Mouse (Mus musculus) left cerebral cortex, postnatal 14 days (tissue): ENCODE measurements around the gene Sema4f. TPM values are rescaled to one million over a fixed set of nuclear protein-coding genes. Genes with fewer than 3 reads are reported as not detected.

Experiments used
- DNase-seq, 2 experiments: peaks; one replicate each; pipeline ENCODE4 v3.0.0; 2021 to 2022; ENCODE audit warnings: low spot score in 2 of 2, mixed read lengths in 1 of 2
- intact Hi-C: fragments of 180-260 bp; cut with DNase I; formaldehyde crosslinking; loops from one replicate; pipeline ENCODE4 v1.15.1; 2025
- total RNA-seq, 2 experiments: library from RNA; stranded (reverse); gene quantifications; 2 replicates each; pipeline ENCODE4 v1.2.3; 2021

Sema4f gene
- total RNA-seq, 2 experiments from 2014 or later, result 44.5 to 45.6 TPM

DNA sequence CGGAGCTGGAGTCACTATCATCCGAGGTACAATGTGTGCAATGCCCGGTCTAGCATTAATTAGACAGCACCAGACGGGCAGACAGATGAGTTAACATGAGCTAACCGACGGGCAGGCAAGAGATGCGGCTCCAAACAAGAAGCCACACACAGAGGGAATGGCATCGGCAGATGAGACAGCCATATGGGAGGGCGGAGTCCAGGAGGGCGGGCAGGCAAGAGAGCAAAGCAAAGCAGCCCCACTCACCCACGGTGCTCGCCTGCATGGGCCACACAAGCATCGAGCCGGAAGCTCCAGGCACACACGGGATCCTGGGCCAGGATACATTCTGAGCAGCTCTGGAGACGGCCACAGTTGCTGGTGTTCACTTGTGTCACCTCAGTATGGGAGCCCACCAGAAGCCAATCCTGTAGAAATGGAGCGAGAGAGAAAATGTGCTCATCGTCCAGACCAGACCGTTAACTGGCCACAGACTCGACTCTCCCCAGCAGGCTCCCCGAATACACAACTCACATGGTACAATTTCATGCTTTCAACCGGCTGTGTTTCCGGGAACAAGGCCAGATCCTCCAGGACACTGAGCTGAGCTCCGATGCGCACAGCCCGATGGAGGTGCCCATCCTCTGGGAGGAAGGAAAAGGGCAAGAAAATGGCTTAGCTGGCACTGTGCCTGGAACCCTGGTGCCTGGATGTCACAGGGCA, 22.3 kb downstream of the Sema4f start:
- intact Hi-C loops, result loop anchor here (2.0 kb wide), 1 partner anchor 54 kb away; no protein-coding TSS in a partner anchor
- peak; percentile 37 to 52 for DNase-seq

DNA sequence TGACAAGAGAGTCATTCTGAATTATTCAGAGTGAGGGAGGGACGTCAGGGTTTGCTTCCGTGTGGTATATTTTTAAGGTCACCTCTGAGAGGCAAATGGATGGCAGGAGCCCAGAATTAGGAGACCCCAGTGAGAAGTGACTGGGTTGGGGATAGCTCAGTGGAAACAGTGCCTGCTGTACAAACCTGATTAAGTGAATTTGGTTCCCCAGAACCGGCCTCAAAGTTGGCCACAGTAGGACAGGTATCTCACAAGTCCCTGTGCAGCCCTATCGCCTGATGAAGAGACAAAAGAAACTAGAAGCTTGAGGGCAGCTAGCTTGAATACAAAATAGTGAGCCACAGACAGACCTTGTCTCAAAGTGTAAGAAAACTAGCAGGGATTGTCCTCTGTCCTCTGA, 23.1 kb downstream of the Sema4f start:
- intact Hi-C loops, result loop anchor here (2.0 kb wide), 1 partner anchor 54 kb away; no protein-coding TSS in a partner anchor
- DNase-seq, result no peak

DNA sequence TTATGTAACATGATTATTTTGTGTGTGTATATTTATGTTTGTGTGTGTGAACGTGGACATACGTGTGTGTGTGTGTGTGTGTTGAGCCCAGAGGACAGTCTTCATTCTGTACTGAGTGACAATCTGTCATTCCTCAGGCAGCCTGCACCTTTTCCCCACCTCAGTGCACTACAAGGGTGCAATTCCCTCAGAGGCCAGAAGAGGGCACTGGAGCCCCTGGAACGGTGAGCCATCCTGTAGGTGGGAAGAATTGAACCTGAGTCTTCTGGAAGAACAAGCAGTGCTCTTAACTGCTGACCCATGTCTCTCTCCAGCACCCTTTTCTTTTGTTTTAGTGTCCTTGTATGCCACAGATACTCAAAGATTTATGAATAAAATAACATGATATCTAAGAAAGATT, 23.7 kb downstream of the Sema4f start:
- peak; percentile 55 to 69 for DNase-seq
- intact Hi-C loops, result loop anchor here (2.0 kb wide), 1 partner anchor 55 kb away; no protein-coding TSS in a partner anchor

DNA sequence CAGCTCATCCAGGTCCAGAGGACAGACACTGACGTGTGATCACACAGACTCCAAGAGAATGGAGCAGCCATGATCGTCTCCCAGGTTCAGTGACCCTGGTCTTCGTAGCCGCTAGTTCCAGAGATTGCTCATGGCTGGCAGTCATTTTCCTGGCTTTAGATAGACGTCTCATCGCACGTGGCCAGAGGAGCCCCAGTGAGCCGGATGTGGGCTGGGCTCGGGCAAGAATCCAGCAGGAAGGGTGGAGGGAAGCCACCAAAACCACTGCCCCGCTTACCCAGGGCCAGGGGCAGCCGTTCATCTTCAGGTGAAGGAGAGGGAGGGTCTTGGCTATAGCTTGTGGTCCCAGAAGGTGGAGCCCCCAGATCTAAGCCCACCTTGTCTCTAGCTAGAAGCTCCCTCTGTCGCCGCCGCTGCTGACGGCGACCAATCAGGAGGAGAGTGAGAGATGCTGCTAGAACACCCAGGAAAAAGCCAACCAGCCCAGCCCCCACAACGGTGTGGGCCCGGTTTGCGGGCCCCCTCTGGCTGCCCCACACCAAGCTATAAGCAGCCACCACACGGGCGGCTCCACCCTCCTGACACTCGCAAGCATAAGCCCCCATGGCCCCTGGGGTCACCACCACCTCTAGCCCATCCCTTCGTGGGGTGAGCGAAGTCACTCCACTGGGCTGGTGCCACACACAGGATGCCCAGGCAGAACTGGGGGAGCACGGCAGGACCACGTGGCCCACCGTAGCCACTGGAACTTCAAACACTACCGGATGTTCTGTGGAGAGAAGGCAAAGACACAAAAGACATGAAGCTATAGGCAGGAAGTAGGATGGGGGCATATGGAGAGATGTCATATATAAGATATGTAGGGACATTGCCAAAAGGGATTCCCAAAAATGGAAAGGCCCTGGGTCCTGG, 26.0 kb downstream of the Sema4f start:
- no peak for DNase-seq
- intact Hi-C loops, result no loop called here

DNA sequence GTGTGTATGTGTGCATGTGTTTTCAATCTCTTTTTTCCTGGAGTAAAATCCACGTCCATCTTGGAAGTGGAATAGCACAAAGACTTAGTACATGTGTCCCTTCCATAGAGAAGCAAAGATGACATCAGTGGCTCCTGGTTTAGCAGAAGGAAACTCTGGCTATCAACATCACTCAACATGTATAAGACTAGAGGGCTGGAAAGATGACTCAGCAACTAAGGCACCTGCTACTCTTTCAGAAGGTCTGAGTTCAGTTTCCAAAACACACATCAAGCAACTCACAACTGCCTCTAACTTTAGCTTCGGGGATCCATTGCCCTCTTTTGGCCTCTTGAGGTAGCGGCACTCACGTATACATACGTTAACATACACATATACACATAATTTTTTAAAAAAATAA, 28.3 kb downstream of the Sema4f start:
- intact Hi-C loops, result no loop called here
- DNase-seq, result no peak

DNA sequence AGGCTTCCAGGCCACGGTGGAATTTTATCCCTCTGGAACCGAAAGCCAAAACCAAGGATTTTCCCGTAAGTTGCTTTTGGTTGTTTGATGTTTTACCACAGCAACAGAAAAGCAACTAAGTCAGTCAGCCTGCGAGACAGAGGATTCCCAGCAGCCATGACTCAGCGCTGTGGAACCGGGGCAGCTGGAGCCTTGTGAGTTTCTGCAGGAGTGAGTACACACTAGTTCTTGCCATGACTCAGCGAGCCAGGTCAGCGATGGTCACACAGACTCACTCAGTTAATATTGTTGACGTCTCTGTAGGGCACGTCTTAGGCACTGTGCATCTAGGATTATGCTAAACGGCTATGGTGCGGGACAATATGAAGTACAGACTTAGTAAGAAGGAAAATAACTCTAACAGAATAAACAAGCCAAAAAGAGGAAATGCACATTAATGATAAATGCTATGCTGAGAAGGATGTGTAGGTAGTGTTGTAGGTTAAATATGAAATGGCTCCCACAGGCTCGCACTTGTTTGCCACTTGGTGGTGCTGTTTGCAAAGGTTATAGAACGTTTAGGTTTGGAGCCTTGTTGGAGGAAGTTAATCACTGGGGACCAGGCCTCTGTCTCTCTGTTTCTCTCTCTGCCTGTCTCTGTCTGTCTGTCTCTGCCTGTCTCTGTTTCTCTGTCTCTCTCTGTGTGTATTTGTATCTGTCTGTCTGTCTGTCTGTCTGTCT, 30.3 kb downstream of the Sema4f start:
- intact Hi-C loops, result no loop called here
- peak; percentile 57 to 58 for DNase-seq

DNA sequence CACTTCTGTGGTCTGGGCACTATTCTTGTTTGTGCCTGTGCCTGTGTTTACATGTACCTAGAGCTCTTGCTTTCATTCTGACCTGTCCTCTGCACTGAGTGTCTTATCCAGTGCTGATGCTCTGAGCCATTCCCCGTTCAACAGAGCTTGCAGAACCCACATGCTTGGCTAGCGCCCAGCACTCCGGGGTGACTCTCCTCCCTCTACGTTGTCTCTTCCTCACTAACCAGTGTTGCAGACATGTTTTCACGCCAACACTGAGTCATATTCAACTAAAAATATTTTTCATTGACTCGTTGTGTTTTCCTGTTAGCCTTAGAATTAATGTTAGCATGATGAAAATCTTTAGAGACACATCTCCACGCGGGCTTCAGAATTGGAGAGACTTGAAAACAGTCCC, 31.5 kb downstream of the Sema4f start:
- intact Hi-C loops, result no loop called here
- peak in 1 of 2 experiments; percentile 42 for DNase-seq

DNA sequence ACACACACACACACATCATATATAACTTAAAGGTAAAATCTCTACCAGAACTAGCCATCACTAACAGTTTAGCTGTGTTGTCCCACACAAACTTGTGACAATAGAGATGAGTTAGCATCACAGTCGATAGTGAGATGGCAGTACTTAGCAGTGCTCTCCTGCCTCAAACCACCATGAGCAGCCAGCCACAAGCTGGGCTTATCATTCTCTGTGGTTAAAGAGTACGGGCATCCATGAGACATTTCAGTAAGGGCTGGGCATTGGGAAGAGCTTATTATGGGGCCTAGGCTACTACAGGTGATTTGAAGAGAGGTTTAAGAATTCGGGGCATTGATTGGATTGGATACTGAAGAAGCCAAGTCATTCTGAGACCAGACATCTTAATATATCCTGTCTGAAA, 32.6 kb downstream of the Sema4f start:
- intact Hi-C loops, result no loop called here

DNA sequence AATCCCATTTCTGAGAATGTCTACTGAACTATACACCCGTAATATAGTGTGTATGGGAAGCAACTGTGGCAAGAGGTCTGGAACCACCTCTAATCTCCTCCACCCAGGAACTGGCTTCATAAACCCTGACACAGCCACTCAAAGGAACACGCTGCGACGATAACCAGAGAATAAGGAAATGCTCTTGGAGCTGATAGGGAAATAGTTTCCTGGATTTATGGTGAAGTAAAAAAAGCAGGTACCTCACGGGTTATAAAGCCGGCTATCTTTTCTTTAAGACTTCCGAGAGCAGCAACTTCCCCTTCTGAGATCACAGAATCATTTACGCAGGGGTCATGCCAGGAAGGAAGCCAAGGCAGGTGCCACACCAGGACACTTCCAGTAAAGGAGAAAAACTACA, 37.0 kb downstream of the Sema4f start:
- intact Hi-C loops, result no loop called here

More for the DNA sequence above, 32.6 kb downstream of the Sema4f start:
- no peak for DNase-seq

DNA sequence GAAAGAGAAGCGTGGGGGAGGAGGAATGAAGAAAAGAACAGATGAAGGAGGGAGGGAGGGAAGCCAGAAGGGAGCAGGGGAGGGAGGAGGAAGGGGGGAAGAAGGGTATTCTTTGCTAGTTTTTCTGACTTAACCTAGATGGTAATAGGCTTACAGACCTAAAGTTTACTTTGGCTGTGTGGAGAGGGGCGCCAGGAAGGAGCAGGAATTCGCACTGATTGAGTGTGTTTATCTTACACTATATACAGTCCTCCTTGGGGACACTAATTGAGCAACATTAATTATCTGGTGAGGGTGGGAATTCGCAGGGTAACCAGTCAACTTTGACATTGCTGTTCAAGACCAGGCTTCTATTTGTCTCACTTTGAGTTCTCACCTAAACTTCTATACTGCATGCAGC, 40.8 kb downstream of the Sema4f start:
- intact Hi-C loops, result no loop called here

More for the DNA sequence above, 37.0 kb downstream of the Sema4f start:
- no peak for DNase-seq

DNA sequence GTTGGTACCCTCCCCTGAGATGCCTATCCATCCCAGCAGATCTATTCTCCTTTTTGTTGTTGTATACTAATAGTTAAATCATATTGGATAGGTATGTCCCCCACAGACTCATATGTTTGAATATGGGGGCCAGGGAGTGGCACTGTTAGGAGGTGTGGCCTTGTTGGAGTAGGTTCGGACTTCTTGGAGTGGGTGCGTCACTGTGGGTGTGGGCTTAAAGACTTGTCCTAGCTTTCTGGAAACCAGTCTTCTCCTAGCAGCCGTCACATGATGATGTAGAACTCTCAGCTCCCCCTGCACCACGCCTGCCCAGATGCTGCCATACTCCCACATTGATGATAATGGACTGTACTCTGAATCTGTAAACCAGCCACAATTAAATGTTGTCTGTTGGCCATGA, 41.3 kb downstream of the Sema4f start:
- intact Hi-C loops, result no loop called here
- no peak for DNase-seq

More for the DNA sequence above, 40.8 kb downstream of the Sema4f start:
- no peak for DNase-seq

DNA sequence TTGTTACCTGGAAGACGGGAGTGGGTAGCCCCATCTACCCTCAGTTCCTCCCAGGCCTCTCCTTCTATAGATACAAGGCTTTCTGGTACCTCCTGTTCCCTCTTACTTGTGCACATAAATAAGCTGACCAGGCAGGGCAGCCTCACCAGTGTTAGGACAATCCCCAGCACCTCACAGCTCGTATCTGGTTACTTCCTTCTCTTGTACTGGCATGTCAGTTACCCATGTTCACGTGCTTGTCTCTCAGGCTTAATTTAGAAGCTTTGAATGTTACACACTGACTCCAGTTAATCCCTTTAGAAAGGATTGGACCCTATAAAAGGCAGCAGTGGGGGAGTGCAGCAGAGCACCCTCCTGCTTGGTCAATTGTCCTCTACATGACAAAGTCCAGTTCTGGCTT, 42.3 kb downstream of the Sema4f start:
- intact Hi-C loops, result no loop called here
- DNase-seq, result no peak

DNA sequence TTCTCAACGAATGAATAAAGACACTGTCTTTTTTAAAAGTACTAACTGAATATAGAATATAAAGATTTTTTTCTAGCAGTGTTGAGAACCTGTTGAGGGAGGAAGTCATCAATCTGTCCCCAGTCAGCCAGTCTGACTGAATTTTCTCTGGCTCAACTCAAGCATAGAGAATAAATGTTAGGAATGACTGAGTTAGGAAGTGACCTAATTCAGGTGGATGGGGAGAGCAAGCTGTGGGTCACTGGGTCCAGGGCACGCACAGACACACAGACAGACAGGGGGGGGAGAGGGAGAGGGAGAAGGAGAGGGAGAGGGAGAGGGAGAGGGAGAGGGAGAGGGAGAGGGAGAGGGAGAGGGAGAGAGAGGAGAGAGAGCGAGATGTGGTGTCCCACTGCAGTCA, 46.2 kb downstream of the Sema4f start:
- no peak for DNase-seq

DNA sequence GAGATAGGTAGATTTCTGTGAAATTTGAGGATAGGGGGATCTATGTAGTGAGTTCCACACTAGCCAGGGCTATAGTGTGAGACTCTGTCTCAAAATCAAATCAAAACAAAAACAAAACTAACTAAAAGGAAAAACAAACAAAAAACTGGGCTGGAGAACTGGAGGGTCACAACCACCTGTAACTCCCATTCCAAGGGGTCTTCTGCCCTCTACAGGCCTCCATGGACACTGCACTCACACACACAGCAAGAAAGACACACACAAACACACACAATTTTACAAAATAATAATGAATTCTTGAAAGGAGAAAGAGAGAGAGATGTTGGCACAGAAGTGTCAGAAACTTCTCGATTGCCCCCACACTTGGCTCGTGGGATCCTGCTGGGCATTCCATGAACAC, 47.0 kb downstream of the Sema4f start:
- DNase-seq, result no peak
- intact Hi-C loops, result no loop called here

More for the DNA sequence above, 46.2 kb downstream of the Sema4f start:
- intact Hi-C loops, result no loop called here

DNA sequence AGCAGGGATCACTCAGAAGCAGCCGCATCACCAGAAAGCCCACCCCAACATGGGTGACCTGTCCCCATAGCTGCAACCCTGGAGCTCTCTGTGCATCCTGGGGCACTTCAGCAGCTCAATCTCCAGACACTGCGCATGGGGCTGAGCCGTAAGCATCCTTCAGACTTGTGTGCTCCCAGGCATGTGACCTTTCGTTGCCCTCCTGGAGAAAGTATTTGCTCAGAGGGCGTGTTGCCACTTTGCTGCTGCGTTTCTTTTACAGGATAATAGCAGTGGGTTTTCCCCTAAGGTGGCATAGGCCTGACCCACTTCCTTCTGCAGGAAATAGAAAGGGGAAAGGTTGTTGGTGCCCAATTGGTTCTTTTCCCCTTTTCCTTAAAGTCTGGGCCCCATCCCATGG, 48.1 kb downstream of the Sema4f start:
- DNase-seq, result no peak
- intact Hi-C loops, result no loop called here

DNA sequence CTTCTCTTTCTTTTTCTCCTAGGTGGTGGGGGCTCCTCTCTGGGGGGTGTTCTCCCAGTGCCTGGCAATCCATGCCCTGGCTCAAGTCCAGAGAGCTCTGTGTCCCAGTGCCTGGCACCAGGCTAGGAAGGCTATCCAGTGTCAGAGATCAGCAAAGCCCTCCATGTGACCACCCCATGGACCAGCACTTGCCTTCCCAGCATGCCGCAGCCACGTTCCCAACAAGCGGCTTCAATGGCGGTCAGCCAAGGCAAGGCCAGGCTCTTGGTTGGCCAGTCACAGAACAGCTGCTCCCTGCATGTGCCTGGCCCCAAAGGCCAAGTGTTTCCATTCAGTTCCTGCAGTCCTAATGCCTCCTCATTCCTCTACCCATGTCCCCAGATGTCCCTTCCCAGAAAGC, 53.2 kb downstream of the Sema4f start:
- no peak for DNase-seq
- intact Hi-C loops, result no loop called here

DNA sequence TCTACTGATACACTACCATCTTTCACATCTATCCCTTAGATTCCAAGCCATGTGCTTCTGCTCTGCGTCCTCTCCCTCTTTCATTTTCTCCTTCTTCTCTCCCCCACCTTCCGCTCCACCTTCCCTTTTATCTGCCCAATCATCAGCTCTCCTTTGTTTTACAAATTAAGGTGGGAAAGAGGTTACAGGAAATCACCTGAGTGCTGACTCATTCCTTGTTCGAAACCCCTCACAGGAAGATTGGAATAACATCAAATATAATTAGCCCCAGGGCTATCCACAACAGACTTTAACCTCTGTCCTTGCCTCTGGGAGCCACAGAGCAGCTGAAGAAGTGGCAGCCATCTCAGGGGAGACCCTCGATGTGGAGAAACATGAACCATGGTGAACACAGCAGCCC, 53.7 kb downstream of the Sema4f start:
- intact Hi-C loops, result no loop called here
- no peak for DNase-seq

DNA sequence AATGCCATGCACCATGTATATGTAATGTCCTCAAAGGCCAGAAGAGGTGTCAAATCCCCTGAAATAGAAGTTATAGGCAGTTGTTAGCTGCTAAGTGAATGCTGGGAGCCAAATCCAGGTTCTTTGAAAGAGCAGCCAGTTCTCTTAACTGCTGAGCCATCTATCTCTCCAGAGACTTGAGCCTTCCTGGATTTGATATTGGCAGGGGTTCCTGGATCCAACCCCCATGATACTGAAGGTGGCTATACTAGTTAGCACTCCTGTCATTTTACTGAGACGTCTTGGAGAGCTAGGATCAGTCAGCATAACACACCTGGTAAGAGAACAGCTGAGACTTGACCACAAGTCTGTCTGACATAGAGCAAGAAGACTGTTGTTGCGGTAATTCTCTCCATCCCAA, 54.1 kb downstream of the Sema4f start:
- intact Hi-C loops, result no loop called here
- no peak for DNase-seq

DNA sequence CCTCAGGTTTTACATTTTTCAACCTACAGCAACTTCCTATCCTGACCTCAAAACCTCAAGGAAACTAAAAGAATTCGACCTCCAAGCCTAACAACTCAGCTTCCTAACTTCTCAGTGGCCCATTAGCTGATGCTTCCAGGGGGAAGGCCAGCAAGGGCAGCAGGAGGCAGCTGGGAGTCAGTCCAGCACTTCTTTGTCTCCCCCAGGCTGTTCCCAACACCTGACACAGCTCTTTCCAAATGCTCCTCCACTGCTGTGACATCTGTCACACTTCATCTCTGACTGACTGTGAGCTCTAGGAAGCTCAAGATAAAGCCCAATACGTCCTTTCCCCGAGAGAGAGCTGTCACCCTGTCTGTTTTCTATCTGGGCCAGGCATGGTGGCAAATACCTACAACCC, 55.0 kb downstream of the Sema4f start:
- DNase-seq, result no peak
- intact Hi-C loops, result no loop called here
